Mouse (Mus musculus) spleen, adult 2 months (tissue): Measurements from ENCODE around the gene Srrm1.

Experiments
- CTCF ChIP-seq: fragments of 200-500 bp; IDR thresholded peaks from 2 replicates; pipeline ENCODE4 v1.5.1; 2011; ENCODE audit warnings: mild to moderate bottlenecking, inconsistent platforms; ENCODE audit not compliant: insufficient read depth, insufficient read length, insufficient replicate concordance; ENCODE audit errors: extremely low read depth
- POLR2A ChIP-seq: fragments of 200-500 bp; IDR thresholded peaks from 2 replicates; pipeline ENCODE4 v1.6.1; 2011; ENCODE audit warnings: low read depth, low read length, inconsistent platforms

DNA sequence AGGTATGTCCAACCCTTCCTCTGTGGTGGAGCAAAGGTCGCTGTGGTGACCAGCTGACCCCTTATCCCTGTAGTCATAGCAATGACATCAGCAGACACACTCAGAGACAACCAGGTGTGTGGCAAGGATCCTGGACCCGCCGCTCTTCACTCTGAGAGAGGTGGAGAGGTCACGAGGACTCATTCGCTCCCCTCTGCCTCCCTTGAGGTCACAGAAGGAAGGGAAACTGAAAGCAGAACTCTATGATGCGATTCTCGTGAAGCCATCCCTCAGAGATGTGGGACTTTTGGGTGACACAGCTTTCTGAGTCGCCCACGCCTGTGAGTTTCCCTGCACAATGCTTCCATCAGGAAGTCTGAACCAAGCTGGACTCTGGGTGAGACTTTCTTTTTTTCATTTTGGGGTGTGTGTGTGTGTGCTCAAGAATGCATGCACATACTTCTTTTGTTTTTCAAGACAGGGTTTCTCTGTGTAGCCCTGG, 39.3 kb downstream of the Srrm1 start:
- TF ChIP-seq CTCF (no peak), POLR2A (no peak)
